Mouse (Mus musculus): ENCODE results near the gene Saal1.

DNA sequence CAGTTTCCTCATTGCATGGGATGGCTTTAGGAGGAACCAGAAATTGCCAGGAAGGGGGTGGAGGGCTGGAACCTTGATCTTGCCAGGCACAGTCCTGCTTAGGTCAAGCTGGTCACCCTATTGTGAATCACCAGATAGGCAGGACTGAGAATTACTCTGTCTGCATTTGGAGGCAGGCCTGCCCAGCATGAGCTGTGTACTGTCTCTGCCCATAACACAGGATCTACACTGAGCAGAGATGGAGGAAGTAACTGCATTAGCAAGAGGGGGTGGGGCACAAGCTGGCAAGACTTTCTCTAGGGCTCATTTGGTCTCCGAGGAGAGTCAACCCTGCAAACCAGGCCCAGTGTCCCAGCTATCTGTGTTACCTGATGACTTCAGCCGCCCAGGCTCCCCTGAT lies 24.5 kb upstream of the Saal1 start:
- TF ChIP-seq POLR2A (IDR thresholded peaks at IDR 0.05; ENCODE audit: extremely low read depth, insufficient read depth, low read length) (no peak), CTCF (IDR thresholded peaks at IDR 0.05; ENCODE audit: low read depth, low read length) (no peak)
